Mouse (Mus musculus) stomach, postnatal 0 days (tissue): ENCODE data around the gene Prcd. TPM values are rescaled to one million over a fixed set of nuclear protein-coding genes. Genes with fewer than 3 reads are reported as not detected.
"Not testable (repeated sequence)": the region's sequence is repeated elsewhere in the genome, so short reads cannot be mapped to it uniquely, and the experiment has no call there.

Experiments
- ATAC-seq: fragments of 200-750 bp; cut with Nextera tagmentation; 2 replicates; pipeline ENCODE4 v1.8.0; 2017; ENCODE audit not compliant: low FRiP score, low TSS enrichment
- DNase-seq: peaks from one replicate; pipeline ENCODE4 v3.0.0-alpha.2; 2016; ENCODE audit warnings: low spot score
- H3K27ac ChIP-seq: fragments of 300-500 bp; sonication (generic); replicated peaks from 2 replicates; pipeline ENCODE4 v1.5.1; 2014; ENCODE audit warnings: mild to moderate bottlenecking, control low read depth
- H3K27me3 ChIP-seq: fragments of 300-500 bp; sonication (generic); 2 replicates; pipeline ENCODE4 v1.6.1; 2014; ENCODE audit warnings: low read length; ENCODE audit not compliant: control insufficient read depth, insufficient read depth
- H3K36me3 ChIP-seq: fragments of 300-500 bp; sonication (generic); 2 replicates; pipeline ENCODE4 v1.6.1; 2014; ENCODE audit warnings: low read length, mixed read lengths; ENCODE audit not compliant: control insufficient read depth, insufficient read depth
- H3K4me1 ChIP-seq: fragments of 300-500 bp; sonication (generic); replicated peaks from 2 replicates; pipeline ENCODE4 v1.6.1; 2014; ENCODE audit warnings: antibody characterized with exemption; ENCODE audit not compliant: control insufficient read depth, insufficient read depth
- H3K4me2 ChIP-seq: fragments of 300-500 bp; sonication (generic); replicated peaks from 2 replicates; pipeline ENCODE4 v1.6.1; 2014; ENCODE audit warnings: low read depth, mild to moderate bottlenecking, control low read depth, moderate library complexity
- H3K4me3 ChIP-seq: fragments of 300-500 bp; sonication (generic); 2 replicates; pipeline ENCODE4 v1.5.1; 2014; ENCODE audit warnings: low read depth, low read length, control low read depth
- H3K9ac ChIP-seq: fragments of 300-500 bp; sonication (generic); 2 replicates; pipeline ENCODE4 v1.6.1; 2014; ENCODE audit warnings: mild to moderate bottlenecking, low read length, control low read depth, mixed read lengths
- H3K9me3 ChIP-seq: fragments of 300-500 bp; sonication (generic); 2 replicates; pipeline ENCODE4 v1.6.1; 2016; ENCODE audit warnings: low read length; ENCODE audit not compliant: control insufficient read depth
- CTCF ChIP-seq: IDR thresholded peaks from 2 replicates; pipeline ENCODE4 v1.5.1; 2016; ENCODE audit warnings: antibody characterized with exemption, low read depth, mild to moderate bottlenecking, moderate library complexity
- EP300 ChIP-seq: optimal IDR thresholded peaks from 2 replicates; pipeline ENCODE3; 2016; ENCODE audit warnings: antibody characterized with exemption
- WGBS: fragments of 180-500 bp; shearing (Covaris S2); extraction: QIAGEN DNeasy Blood & Tissue Kit; methylation state at CpG from one replicate; pipeline ENCODE4 v1.1.7; 2014; 5-methylcytosine and 5-hydroxymethylcytosine counted together
- polyA plus RNA-seq: library from polyadenylated mRNA; unstranded; fragments of >200 nt; fragmentation: Nextera tagmentation; extraction: Ambion mirVana; gene quantifications from 2 replicates; pipeline ENCODE4 v1.2.1, GENCODE M21; 2015

The Prcd gene
- polyA plus RNA-seq, 1 experiment from 2014 or later, result 2.6 TPM

GRCm38 (mm10) chr11:116636607-116637006, 16.7 kb upstream of the Prcd start:
- H3K27me3 ChIP-seq, H3K27ac ChIP-seq, H3K9me3 ChIP-seq, H3K4me1 ChIP-seq, ATAC-seq, H3K36me3 ChIP-seq, H3K9ac ChIP-seq, DNase-seq, H3K4me2 ChIP-seq, H3K4me3 ChIP-seq: not testable (repeated sequence)
- TF ChIP-seq CTCF, result peak; percentile 45
- 75% methylated on average over 8 of the region's 8 CpGs for WGBS

GRCm38 (mm10) chr11:116641168-116641567, 12.2 kb upstream of the Prcd start:
- Histone ChIP-seq H3K27me3 (no peaks in the 10 kb centered on the region), H3K4me1 (no peaks in the 10 kb centered on the region), H3K4me3 (no peak overlapping the region), H3K9ac (no peak overlapping the region), H3K9me3 (no peaks in the 10 kb centered on the region), H3K4me2 (no peak overlapping the region), H3K36me3 (no peaks in the 10 kb centered on the region), H3K27ac (no peak overlapping the region)
- DNase-seq (peak; percentile 61), ATAC-seq (no peak)
- no peak for TF ChIP-seq EP300
- TF ChIP-seq CTCF, result peak; percentile 69
- WGBS, result 54% methylated on average over 5 of the region's 5 CpGs

- Histone ChIP-seq H3K27ac (no peak overlapping the region), H3K36me3 (no peaks in the 10 kb centered on the region), H3K9ac (no peak overlapping the region), H3K4me3 (no peak overlapping the region), H3K4me2 (no peak overlapping the region), H3K27me3 (no peaks in the 10 kb centered on the region), H3K9me3 (no peaks in the 10 kb centered on the region), H3K4me1 (no peaks in the 10 kb centered on the region)
- 71% methylated on average over 3 of the region's 3 CpGs for WGBS
- ATAC-seq, result no peak
- TF ChIP-seq CTCF (no peak), EP300 (no peak)
- DNase-seq, result no peak
Measured at GRCm38 (mm10) chr11:116641731-116642130, 11.6 kb upstream of the Prcd start.

GRCm38 (mm10) chr11:116642681-116643578, 10.4 kb upstream of the Prcd start:
- 31% methylated on average over 14 of the region's 14 CpGs for WGBS

GRCm38 (mm10) chr11:116643579-116644224, 9.6 kb upstream of the Prcd start:
- H3K9ac ChIP-seq, result no peak overlapping the region
- TF ChIP-seq EP300 (no peak), CTCF (no peak)

More at GRCm38 (mm10) chr11:116642681-116643578, 10.4 kb upstream of the Prcd start:
- Histone ChIP-seq H3K36me3 (no peaks in the 10 kb centered on the region), H3K9ac (no peak overlapping the region), H3K9me3 (no peaks in the 10 kb centered on the region), H3K4me2 (no peak overlapping the region), H3K27me3 (no peaks in the 10 kb centered on the region), H3K27ac (no peak overlapping the region), H3K4me3 (no peak overlapping the region), H3K4me1 (no peaks in the 10 kb centered on the region; the same call in 1 of the 2 replicates)
- TF ChIP-seq EP300 (no peak), CTCF (peak; percentile 98)
- ATAC-seq (peak; percentile 36; the same call in 1 of the 2 replicates), DNase-seq (peak; percentile 91)

More at GRCm38 (mm10) chr11:116643579-116644224, 9.6 kb upstream of the Prcd start:
- Histone ChIP-seq H3K36me3 (no peaks in the 10 kb centered on the region), H3K4me3 (no peak overlapping the region), H3K9me3 (no peaks in the 10 kb centered on the region), H3K27me3 (no peaks in the 10 kb centered on the region), H3K4me1 (peaks cover 6% of the 10 kb centered on the region), H3K27ac (0 out of 2 replicates have a peak overlapping the region, but pooled peaks have one; percentile 3), H3K4me2 (no peak overlapping the region)
- ATAC-seq (0 out of 2 replicates have a peak, but pooled peaks have one; percentile 18), DNase-seq (no peak)
- 22% methylated on average over 19 of the region's 19 CpGs for WGBS
